Mouse (Mus musculus) adrenal gland, postnatal 4 days (tissue): Measurements from ENCODE around the gene Xrra1. TPM values are rescaled to one million over a fixed set of nuclear protein-coding genes. Genes with fewer than 3 reads are reported as not detected.
"Not testable (repeated sequence)": the region's sequence is repeated elsewhere in the genome, so short reads cannot be mapped to it uniquely, and the experiment has no call there.

Source experiments
- DNase-seq, 2 experiments: peaks; one replicate each; pipeline ENCODE4 v3.0.0; 2021 to 2022; ENCODE audit warnings: low spot score in 2 of 2, mixed read lengths in 2 of 2
- total RNA-seq, 2 experiments: library from RNA; stranded (reverse); gene quantifications; 2 replicates each; pipeline ENCODE4 v1.2.3; 2021

Gene Xrra1
- total RNA-seq, 2 experiments from 2014 or later, result 2.0 to 3.4 TPM

DNA sequence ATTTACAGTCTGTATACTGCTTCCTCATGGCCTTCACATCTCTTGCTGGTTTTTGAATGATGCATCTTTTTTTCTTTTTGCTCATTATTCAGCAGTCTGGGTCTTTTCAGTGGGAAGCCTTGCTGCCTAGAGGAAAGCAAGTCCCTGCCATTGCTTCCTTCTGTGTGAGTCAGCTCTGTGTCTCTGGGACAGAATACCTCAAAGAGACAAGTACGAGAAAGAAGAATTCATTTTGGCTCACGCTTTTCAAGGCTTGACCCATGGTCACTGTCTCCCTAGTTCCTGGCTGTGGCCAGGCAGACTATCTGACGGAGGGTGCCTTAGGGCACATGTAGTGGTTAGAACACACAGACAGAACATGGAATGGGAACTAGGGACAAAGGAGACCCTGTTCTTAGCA lies 35.1 kb downstream of the Xrra1 start:
- DNase-seq, result no peak

- no peak for DNase-seq
Measured at GRCm38 (mm10) chr7:99894478-99894877, 35.6 kb downstream of the Xrra1 start.

DNA sequence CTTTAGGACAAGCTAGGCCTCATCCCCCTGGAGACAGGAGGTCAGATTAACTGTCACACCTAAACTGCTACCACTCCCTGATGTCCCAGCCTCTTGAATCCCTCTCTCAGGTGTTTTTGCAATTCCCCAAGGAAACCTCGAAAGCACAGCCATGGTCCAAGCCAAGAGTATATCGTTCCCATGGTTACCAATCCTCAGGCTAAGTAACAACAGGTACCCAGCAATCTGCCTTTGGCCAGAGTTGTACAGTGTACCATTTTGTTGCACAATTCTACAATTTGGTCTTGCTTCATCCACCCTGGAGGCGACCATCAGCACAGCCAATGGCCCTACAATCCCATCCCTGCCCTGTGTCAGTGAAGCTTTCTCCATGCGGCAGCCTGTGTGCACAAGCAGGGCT lies 38.0 kb downstream of the Xrra1 start:
- DNase-seq, result no peak

- no peak for DNase-seq
Measured at GRCm38 (mm10) chr7:99902208-99902607, 43.3 kb downstream of the Xrra1 start.

DNA sequence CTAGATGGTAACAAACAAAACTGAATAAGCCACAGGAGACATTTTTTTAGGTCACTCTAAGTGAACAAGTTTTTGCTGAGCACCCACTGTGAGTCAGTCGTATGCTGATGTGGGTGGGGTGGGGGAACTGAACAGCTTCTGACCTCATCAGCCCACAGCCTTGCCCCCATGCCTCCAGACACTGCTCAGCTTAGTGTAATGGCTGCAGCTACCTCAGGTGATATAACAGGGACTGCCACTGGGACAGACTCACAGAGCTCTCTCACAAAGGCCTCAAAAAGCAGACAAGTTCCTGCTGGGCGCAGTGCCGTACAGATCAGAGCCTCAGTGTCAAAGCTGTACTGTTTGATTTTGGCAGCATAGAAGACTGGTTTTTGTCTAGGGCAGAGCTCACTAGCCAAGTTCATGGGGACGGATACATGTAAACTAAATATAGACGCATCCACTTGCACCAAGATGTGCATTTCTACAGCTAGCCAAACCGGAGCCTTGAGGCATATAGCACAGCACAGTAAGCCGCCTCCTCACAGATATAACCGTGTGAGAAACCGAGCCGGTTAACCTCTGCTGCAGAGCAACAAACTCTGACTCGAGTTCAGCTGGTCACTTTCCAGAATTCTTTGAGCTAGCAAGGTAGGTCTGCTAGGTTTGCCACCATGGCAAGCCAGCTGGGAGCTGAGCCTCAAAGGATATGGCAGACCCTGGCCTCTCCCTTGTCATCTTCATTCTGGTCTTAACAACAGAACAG lies 44.2 kb downstream of the Xrra1 start:
- no peak for DNase-seq

- DNase-seq, result no peak
Measured at GRCm38 (mm10) chr7:99904421-99905005, 45.6 kb downstream of the Xrra1 start.

GRCm38 (mm10) chr7:99906346-99906745 lies 47.4 kb downstream of the Xrra1 start:
- no peak for DNase-seq

DNA sequence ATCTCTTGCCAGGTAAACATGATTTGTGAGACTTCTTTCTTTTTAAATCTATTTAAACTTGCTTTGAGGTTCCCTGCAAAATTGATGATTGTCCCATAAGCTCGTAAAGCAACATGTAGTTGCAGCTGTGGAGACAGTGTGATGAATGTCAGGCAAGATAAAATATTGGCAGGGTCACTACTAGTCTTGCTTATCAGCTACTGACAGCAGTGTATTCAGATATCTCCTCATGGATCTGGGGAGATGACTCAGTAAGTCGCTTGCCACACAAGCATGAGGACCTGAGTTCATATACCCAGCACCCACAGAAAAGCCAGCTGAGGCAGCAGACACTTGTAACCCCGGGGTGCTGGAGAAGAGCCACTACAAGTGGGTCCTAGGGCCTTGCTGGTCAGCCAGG lies 48.5 kb downstream of the Xrra1 start:
- no peak for DNase-seq

DNA sequence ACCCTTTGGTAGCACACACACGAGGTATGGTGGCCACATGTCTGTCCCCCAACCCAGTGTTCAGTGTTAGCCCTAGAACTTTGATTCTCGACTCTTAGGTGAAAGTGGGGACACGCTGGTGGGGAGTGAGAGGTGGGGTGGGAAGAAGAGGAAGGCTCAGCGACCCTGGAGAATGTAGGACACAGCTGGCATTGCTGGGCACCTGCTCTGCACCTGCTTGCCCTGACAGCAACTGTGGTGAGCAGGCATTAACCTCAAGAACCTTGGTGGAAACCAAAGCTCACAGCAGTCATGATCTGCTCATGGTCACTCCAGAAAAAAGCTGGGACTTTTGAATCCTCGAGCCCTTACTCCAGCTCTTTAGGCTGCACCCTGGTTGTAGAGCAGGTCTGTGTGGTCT lies 52.1 kb downstream of the Xrra1 start:
- no peak for DNase-seq

- no peak for DNase-seq
Measured at GRCm38 (mm10) chr7:99914316-99914715, 55.4 kb downstream of the Xrra1 start.

DNA sequence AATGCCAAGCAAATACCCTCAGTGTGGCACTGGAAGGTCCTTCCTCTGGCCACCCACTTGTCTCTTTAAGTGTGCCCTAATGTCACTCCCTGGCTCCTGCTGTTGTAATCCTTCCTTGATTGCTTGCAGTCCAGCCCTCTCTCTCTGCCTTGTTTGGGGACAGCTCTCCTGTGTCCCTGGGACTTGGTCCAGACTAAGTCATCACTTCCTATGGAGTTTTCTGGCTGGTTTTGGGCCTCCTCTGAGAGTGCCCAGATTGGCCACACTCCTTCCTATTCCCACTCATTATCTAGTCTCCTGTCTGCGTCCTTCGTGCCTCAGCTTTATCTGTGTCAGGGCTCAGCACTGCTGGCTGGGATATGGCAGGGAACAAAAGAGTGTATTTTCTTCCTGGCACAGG lies 56.6 kb downstream of the Xrra1 start:
- DNase-seq, result no peak

DNA sequence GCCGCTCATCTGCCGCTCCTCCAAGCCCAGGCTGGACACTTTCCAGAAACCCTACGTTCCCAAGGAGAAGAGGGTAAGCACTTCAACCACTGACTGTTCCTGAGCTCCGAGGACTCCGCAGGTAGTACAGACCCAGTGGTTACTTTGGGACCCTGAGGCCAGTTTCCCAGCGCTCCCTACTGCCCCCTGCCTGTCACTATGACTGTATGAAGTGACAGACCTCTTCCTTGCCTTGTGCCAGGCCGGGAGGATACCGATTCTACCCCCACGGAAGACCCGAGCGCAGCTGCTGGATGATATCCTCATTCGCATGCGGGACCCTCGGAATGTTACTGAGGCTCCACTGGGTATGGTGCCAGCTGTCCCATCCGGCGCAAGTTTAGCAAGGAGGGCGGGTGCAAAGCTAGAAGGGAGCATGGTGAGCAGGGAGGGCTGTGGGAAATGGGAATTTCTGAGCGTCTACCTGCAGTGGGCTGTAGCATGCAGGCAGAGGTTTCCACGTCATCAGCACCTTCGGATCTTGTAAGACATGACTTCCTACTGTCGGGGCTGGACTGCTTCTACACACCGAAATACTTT lies 57.9 kb downstream of the Xrra1 start:
- DNase-seq, result peak in 1 of 2 experiments; percentile 26

DNA sequence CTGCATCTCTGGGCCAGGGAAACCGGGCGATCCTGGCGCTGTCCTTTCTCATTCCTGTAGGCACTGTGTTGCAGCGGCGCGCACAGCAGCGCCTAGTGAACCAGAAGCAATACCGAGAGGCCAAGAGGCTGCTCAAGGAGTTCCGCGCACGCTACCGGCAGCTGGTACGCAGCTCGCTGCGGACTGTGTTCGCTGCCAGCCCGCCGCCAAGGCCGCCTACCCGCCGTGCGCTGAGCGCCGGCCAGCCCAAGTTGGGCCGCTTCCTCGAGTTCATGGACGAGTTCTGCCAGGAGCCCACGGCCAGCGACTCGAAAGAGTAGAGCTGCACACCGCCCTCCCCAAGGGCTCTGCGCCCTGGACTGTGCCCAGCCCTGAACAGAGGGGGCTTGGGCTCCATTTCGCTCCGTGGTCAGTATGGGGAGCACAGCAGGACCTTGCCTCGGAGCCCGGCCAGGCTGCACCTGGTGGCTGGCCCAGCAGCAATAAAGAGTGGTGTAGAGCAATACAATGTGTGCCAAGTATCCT lies 58.5 kb downstream of the Xrra1 start:
- no peak for DNase-seq

DNA sequence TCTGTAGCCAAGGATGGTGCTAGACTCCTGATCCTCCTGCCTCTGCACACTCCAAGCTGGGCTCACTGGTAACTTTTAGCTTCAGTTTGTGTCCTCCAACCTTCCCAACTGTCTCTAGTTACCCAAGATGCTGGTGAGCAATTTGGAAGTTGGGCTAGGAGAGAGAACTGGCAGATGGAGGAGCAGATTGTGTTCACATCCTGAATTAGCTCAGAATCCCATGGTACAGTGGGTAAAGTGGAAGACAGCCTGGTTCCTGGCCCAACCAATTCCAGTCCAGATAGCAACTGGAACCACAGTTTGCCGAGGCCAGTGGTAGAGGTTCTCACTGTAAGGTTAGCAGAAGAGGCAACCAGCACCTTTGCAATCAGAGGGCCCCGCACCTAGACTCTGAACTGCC lies 60.2 kb downstream of the Xrra1 start:
- no peak for DNase-seq

DNA sequence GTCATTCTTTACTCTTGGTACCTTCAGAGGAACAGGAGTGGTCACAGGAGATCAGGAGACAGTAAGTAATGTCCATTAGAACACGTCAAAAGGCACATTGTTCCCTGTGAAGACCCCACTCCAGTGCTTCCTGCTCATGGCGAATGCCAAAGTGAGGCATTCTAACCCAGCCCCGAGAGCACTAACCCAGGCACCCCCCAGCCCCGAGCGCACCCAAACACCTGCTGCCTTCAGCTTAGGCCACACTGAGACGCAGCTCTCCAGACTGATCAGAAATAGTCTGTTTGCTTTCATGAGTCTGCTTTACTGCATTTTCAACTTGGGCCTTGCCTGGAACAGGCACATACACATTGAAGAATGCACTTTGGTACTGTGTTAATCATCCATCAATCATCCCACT lies 61.1 kb downstream of the Xrra1 start:
- no peak for DNase-seq

- no peak for DNase-seq
Measured at GRCm38 (mm10) chr7:99920416-99920815, 61.5 kb downstream of the Xrra1 start.

DNA sequence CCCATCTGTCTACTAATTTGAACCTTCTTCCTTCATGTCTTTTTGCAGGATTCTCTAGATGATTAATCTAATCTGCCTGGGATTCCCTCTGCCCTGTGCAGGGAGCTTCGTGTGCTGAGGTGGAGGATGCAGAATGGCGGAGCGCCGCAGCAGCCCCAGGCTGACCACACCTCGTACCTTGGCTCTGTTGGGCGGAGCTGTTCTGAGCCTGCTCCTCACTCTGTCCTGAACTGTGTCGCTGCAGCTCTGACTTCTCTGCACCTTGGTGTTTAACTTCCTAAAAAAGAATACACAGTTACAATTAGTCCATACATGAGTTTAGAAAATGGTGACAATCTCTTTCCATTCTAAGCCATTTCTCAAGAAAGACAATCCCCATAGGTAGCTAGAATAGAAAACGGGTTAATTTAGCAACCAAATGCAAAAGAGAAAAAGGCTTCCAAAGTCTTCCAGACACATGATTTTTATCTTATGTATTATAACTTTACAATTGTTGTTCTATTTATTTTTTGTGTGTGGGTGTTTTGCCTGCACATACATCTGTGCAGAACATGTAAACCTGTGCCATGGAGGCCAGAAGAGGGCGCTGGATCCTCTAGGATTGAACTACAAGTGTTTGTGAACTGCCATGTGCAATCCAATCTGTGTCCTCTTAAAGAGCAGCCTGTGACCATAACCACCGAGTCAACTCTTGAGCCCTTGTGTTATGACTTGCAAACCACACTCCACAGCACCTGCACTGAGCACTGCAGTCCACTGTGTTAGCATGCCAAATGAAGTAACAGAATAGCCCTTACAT lies 68.2 kb downstream of the Xrra1 start:
- DNase-seq, result peak in 1 of 2 experiments; percentile 50

DNA sequence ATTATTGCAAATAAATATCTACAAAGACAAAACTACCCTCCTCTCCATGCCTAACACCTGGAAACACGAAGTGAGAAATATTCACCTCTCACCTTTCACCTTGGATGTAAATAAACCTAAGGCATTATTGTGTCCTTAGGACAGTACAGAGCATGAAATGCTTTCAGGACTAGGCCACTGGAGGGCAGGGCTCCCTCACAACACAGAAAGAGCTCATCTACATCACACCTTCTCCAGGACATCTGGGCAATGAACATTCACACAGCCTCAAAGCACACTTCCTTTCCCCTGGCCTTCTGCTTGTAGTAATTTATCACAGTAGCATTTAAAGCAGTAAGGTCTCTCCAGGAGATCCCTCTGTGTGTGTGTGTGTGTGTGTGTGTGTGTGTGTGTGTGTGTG lies 76.8 kb downstream of the Xrra1 start:
- DNase-seq, result no peak

DNA sequence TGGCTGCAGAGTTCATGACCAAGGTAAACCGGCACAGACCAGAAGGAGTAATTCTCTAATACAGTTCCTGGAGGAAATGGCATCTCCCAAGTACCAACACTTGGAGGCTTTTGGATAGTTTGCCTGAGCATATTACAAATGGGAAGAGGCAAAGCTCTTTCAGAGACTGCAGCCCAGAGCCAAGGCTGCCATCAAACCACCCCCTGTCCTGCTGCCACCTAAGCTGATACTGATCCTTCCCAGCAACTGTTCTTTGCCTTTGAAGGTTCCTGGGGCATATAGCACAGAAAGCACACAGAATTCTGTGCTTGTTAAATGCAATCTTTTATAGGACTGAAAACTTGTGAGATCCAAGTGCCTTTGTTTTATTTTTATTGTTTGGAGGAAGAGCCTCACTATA lies 81.8 kb downstream of the Xrra1 start:
- DNase-seq, result no peak

DNA sequence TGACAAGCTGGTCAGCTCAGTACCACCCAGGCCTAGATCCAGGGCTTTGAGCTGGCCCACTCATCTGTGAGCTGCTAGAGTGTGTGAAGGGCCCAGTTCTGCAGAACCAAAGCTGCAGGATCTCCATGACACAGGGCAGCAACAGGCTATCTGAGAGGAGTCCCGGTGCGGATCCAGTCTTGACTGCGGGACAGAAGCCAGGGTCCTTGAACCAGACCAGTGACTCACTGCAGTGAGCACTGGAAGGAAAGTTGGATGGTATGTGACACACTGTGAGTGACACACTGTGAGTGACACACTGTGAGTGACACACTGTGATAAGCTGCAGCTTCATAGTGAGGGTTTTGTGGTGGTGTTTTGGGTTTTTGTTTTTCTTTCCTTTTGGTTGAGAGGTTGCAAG lies 85.6 kb downstream of the Xrra1 start:
- DNase-seq, result no peak

GRCm38 (mm10) chr7:99945012-99945411 lies 86.1 kb downstream of the Xrra1 start:
- DNase-seq, result not testable (repeated sequence)

- no peak for DNase-seq
Measured at GRCm38 (mm10) chr7:99945939-99946338, 87.0 kb downstream of the Xrra1 start.
